Mouse (Mus musculus) right cerebral cortex, adult 2 months (tissue): Measurements from ENCODE around the gene Npas3.
A peak's percentile ranks its signal among the peaks of the same experiment; 100 is the strongest.
"Not testable (repeated sequence)": the region's sequence is repeated elsewhere in the genome, so short reads cannot be mapped to it uniquely, and the experiment has no call there.

Source experiments
- DNase-seq, 2 experiments: peaks; one replicate each; pipeline ENCODE4 v3.0.0; 2021 to 2022; ENCODE audit warnings: low spot score in 2 of 2

Npas3 gene

DNA sequence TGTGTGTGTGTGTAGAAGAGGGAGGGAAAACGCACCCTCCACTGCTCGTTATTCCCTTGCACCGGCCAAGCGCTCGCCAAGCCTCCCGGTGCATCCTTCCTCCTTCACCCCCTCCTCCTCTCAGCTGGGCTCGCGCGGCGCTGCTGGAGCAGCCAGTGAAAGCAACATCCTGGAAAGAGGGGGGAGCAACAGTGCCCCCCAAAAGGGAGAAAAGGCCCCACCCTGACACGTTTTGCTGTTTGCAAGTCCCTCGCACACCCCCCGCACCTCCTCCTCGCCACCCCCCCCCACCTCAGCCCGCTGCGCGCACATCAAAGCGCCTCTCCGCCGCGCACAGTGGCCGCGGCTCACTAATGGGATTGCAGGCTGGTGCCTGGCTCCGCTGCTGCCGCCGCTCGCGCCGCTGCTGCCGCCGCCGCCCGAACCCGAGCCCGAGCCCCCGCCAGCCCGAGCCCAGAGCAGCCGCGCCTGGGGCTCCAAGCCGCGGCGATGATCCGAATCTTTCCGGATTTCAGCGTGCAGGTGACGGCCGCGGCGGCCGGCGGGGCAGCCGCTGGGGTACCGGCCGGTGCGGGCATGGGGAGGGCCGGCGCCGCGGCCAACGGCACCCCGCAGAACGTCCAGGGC lies at the start of gene Npas3:
TSS of gene Npas3 (plus strand) at position 577 of the 627 bp plus-strand sequence.
- DNase-seq, result peak; percentile 37 to 68

DNA sequence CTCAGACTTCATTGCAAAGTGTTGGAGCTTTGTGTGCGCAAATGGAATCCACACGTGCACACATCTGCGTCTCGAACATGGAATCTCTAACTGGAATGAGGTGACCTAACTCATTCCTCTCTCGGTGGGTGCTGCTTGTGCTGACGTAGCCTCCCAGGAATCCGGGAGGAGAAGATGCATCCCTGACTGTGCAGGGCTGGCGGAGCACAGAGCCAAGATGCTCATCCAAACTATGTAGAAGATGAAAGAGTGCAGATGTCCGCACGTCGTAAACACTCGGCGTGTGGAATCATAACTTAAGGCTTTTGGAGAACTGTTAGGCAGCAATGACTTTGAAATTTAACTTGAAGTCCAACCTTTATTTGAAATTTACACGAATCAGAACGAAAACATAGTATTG lies 31.3 kb upstream of the Npas3 start:
- no peak for DNase-seq

DNA sequence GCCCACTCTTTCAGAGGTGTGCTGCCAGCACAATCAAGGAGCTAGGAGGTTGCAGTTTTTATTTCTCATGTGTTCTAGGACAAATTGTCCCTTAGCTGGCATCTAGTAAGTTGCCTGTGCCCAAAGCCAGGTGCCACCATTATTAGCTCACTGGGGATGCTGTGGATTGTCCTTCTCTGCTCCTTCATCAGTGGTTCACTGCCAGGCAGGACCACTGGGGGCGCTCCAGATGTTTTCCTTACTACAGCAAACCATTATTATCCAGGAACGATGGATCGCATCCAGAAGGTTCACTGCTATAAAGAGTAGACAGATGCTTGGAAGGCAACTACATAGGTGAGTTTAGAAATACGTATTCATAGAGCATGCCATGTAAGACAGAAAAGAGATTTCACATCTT lies 25.7 kb upstream of the Npas3 start:
- DNase-seq, result no peak

DNA sequence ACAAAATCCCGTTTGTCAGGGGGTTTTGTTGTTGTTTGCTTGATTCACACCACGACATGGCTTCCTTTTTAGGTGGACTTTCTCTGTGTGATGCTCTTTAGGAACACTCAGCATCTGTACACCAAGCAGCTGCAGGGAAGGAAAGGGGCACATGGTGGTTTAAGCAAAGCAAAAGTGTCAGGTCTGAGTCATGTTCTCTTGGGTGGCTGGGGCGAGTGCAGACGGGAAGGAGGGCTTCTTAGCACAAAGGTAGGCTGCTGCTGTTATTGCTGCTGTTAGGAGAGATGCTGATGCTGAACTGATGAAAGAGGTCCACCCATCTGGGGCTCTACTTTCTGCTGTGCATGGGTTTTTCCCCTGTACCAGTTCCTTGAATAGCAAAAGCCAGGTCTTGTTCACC lies 21.1 kb upstream of the Npas3 start:
- no peak for DNase-seq

DNA sequence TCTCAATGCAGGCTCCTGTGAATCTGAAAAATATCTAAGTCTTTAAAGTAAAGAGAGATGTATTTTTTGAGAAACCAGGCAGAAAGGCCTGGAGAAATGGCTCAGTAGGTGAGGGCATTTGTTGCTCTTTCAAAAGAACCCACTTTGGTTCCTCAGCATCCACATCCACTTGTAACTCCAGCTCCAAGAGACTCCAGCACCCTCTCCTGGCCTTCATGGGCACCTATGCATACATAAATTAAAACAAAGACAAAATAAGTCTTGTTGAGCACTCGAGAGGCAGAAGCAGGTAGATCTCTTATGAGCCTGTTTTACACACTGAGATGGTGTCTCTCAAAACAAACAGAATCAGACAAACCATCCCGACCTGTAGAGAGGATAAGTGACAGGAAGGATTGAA lies 19.1 kb upstream of the Npas3 start:
- DNase-seq, result no peak

DNA sequence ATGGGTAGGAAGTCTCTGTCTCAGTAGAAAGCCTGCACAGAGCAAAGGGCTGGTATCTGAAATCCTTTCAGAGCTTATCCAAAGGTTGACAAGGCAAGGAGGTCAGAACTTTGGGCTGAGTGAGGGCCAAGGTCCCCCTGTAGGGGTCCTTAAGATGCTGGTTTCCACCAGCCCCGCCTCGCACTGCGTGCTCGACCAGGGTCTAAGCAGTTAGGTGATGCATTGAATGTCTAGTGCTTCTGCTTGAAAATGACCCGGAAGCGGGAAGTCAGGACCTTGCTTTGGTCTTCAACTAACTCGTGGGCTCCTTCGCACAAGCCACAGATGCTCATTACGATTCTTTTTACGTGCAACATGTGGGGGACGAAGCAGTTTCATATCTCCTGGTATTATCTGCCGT lies 2.3 kb upstream of the Npas3 start:
- no peak for DNase-seq

DNA sequence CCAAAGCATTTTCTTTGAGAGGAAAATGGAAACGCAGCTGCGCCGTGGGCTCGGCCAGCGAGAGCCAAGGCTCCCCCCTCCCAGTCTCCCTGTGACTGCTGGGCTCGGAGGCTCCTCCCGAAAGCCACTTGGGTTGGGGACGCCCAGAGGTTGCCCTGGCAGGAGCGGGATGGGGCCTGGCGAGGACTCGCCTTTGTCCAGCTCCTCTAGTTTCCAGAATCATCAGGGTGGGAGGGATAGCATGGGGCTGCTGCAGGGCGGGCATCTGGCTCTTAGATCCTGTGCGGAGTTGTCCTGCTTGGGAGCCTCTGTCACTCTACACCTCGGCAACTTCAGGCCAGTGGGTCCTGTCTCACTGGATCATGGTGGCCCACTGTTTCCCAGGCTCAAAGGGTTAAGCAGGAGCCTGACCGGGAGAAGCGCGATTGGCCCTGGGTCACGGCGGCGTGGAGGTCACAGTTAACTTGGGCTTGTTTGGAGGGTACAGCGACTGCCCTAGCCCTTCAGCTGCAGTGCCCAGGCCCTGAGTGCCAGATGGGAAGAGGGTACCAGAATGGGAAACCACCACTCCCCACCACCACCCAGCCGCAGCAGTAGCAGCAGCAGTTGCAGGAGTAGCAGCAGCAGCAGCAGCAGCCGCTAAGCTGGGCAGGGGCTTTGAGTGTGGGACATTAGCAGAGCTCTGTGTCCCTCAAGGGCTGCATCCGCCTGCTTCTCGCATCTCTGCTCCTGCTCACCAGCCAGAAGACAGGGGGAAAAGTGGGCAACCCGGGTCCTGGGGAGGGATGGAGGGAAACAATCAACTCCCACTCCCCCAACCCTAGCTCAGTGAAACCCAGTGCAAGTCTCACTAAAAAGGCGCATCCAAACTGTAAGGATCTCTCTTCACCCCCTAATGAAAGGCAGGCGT lies 1.6 kb upstream of the Npas3 start:
- peak; percentile 20 to 23 for DNase-seq

DNA sequence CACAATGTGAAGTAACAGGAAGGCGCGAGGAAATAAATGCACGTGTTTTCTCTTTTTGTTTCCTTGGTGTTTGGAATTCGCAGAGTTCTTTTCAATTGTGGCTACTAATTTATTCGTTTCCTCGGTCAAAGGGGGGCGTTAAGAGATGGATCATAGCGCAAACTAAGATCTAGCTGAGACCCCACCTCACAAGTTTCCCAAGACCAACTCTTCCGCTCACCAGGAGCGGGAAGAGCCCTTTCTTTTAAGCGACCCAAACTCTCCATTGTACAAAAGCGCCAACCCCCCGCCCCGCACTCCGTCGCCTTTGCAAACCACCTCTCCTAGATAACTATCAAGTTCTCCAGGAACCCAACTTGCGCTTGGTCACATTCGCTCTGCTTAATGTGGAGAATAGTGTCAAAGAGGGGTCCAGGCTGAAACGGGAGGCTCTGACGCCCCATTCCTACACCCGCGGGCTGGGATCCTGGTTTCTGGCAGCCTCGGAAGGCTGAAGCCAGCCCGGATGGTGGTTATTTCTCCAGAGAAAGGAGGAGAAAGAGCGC lies 914 bp upstream of the Npas3 start:
- DNase-seq, result peak; percentile 13 to 15

DNA sequence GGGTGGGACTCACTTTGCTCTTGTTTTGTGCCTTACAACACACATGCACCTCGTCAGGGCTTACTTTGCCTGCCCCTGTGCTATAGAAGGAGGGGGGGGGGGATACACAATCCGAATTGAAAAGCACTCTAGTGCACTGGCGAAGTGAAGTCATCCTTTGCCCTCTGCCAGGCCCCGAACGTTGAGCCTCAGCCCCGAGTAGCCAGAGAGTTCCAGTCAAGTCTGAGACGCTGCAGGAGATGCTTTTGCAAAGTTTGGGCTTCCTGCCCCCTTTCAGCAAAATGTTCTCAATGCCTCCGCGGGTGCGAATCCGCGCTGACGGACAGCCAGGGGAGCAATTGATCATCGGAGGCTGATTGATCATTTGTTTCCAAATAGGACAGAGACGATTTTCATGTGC lies 319 bp downstream of the Npas3 start:
- peak; percentile 13 to 27 for DNase-seq

DNA sequence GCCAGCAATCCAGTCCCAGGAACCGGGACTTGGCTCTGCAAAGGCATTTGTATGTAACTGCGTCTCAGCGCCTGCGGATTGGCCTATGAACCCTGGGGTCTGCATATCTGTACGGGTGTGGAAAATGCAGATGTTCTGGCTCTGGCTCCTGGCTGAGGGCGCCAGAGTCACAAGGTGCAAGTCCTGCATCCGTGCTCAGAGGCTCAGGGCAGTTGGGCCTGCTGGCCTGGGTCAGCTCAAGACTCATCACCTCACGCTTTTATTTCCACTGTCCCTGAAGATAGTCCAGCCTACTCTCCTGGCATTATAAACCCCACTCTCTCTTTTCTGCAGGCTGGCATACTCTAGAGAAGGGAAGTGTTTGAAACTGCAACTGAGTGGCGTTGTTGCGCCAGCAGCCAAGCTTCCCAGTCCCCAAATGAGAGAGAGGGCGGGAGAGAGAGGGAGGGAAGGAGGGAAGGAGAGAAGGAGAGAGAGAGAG lies 3.3 kb downstream of the Npas3 start:
- peak; percentile 33 to 40 for DNase-seq

DNA sequence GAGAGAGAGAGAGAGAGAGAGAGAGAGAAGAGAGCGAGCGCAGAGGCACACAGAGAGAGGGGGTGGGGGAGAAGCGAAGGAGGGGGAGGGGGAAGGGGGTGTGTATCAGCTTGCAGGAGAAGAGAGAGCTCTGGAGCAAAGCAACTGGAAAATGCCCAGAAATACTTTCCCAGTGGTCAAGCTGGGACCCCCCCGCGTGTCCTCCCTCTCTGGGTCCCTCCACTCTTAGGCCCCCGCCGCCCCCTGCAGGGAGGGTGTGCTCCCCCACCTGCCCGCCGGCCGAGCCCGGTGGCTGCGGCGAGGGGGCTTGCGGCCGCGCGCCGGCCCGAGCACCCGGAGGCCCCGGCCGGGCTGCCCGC lies 3.7 kb downstream of the Npas3 start:
- no peak for DNase-seq

DNA sequence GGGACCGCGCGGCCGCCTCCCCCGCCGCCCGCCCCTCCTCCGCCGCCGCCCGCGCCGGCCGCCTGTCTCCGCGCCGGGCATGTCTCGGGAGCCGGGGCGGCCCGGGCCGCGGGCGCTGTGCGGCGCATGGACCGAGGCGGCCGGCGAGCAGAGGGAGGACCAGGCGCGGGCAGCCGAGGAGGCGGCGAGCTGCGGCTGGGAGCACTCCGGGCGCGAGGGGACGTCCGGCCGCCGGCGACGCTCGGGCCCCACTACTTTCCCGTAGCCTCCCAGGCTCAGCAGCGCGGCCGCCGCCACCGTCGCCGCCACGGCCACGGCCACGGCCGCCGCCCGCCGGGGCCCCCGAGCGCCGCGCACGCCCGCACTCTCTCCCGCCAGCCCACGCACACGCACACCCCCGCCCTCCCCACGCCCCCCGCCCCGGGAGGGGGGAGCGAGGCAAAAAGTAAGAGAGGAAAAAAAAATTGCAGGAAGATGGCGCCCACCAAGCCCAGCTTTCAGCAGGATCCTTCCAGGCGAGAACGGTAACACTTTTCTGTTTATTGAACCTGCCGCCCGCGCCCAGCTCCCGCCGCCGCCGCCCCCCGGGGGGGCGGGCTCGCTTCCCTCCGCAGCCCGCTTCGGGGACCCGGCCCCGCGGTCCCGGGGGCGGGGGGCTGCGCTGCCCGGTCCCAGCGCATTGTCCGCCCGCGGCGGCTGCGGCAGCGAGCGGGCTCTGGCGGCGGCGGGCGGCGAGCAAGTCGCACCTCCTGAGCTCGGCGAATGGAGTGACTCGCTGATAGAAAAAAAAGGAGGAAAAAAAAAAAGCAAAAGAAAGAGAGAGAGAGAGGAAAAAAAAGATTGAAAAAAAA lies 4.3 kb downstream of the Npas3 start:
- DNase-seq, result peak; percentile 12 to 27

DNA sequence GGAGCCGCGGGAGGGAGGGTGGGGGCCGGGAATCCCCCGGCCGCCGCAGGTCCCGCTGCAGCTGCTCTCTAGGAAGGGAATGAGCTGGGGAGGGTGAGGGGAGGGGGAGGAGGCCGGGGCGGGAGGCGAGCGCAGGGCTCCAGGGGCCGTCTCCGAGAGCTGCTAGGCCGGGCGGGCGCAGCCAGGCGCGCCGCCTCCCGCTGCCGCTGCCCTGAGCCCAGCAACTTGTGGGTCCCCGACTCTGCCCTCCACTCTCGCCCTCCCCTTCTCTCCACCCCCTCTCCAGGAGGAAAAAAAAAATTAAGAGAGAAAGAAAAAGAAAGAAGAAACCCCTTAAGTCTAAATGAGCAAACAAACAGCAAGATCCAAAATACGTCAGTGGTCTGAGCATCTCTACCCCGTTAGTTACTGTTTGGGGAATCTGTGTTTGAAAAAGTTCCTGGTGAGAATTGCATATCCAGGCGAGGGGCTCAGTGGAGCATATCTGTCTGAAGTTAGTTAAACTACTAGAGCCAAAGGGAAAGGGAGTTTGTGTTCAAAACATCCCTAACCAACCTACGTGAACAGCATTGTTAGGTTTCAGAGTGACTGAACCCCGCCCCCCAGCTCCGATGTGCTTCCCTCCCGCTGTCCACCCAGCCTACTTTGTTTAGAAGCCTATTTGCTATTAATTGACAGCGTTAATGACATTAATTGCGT lies 5.1 kb downstream of the Npas3 start:
- peak; percentile 31 to 41 for DNase-seq

DNA sequence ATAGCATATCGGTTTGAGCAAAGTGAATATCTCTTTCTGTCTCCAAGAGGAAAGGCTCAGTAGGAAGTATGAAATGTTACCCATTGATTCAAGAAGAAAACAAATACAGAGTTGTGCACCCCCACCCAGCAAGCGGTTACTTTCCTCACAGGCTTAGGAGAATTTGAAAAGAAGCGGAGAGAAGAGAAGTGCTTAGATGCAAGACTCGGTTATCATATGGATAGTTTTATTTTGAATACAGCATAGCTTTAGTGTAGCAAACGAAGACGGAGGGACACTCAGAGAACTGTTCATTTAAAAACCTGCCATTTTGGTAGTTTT lies 5.6 kb downstream of the Npas3 start:
- no peak for DNase-seq

DNA sequence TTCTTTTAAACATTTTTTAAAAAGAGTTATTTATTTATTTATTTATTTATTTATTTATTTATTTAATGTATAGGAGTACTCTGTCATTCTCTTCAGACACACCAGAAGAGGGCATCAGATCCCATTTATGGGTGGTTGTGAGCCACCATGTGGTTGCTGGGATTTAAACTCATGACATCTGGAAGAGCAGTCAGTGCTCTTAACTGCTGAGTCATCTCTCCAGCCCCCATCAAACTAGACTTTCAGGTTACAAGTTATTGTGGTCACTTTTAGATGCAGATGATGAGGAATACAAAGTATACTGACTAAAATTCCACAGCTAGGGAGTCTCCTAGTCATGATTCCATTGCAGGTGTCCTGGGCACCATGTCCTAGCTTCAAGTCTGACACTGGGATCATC lies 26.0 kb downstream of the Npas3 start:
- DNase-seq, result not testable (repeated sequence)

DNA sequence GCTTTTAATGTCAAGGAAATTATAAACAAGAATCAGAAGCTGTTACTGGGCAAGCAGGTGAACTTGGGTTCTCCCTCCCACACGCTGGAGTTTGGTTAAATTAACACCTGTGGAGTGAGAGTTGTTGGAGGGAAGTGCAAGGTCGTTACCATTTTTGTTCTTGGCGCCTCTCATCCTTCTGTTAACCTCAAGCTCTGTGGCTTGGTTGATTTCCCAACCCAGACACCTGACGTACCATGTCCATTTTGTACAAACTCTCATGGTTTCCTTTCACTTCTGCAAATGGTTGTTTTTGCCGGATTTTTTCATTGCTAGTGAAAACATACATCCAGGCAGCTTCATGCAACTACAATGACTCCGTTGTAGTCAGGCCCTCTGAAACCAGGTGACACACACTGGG lies 28.9 kb downstream of the Npas3 start:
- no peak for DNase-seq

DNA sequence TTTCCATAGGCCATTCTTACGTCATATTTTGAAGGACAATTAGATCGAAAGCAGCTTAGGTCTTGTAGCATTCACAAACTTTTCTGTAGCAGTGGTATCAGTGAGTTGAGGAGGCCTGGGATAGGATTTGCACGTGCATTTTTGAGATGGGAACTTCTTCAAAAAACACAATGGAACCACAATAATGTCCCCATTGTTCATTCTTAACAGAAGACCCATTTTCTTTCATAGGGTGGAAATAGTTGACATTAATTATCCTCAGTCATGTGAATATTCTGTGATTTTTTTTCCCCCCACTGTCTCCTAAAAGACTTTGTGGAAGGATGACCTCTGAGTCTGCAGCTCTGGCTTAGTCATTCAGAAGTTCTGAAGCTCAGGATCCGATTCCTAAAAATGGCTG lies 41.9 kb downstream of the Npas3 start:
- DNase-seq, result no peak

DNA sequence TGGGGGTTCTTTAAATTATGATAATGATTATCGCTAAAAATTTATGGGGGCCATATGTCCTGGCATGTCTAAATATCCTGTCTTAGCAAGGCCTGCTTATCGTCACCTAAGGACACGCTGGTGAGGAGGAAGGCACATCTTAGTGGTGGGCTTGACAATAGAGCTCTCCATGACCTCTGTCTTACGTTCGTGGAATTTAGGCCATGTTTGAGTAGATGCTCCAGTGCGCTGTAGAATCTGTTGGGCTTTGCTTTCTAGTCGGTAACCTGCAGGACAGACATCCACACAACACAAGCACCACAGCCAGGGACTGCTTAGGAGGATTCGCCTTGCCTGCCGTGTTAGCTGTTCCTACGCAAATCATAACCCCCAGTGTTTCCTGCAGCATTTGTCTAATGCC lies 42.4 kb downstream of the Npas3 start:
- no peak for DNase-seq

DNA sequence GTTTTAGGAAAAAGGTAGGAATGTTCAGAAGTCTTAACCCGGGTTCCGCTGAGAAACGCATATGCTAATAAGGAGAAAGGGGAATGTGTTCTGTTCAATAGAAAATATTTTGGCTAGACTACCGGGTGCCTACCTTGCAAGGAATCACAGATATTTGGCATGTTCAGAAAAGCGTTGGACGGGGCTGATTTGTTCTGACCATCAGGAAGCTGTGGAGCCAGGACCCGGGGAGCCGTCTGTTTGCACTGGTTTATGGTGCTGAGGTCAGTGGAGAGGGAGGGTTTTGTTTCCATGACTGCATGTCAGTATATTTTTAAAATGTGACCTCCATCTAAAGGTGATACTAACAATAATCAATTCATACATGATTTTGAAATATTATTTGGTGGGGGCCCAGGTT lies 43.5 kb downstream of the Npas3 start:
- DNase-seq, result no peak

DNA sequence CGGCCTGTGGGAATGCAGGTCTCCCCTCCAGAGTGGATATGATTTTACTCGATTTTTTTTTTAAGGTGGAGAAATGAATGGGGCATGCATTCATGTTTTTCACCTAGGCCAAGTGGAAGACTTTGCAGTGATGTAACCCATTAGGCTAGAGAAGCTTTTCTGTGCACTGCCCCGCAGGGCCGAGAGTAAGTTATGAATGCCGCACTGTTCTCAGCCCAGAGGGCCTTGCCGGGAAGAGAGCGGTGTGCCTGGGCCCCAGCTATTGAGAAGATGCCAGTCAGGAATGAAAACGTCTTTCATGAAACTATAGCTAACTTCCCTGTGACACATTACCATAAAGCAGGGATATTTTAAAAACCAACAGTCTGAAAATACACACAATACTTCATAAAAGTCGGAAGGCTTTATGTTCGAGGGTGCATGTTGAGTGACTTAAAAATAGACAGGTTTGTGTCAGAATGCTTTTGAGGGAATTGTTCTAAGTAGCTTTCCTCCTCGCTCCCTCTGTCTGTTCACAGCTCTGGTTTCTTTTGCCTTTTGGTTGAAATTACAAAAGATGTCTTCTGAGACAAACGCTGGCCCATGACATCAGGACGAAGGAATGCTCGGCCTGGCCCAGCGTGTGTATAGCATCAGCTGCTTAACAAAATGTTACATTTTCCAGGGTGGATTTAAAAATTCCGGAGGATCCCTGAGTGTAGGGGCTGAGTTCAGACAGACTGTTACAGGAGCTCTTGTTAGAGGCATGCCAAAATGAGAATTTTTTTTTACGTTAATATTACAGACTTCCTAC lies 44.2 kb downstream of the Npas3 start:
- peak in 1 of 2 experiments; percentile 29 for DNase-seq

DNA sequence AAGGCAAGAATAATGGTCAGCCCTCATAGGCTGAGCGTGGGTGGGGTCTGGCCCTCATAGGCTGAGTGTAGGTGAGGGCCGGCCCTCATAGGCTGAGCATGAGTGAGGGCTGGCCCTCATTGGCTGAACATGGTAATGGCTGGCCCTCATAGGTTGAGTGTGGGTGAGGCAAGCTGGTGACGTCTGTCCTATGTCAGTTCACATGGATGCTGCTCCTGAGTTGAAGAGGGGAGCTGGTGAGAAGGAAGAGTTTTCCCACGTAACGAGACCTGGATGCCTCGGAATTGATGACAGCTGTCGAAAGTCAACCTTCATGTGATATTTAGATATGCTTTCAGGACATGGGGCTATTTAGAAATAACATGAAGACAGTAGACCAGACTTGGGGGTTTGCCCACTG lies 45.5 kb downstream of the Npas3 start:
- no peak for DNase-seq
